Mouse (Mus musculus): ENCODE data around the gene Fmn2. TPM values are rescaled to one million over a fixed set of nuclear protein-coding genes. Genes with fewer than 3 reads are reported as not detected.

The Fmn2 gene
- 0.05 and 0.07 TPM in 2 replicates for polyA plus RNA-seq (2012; rRNA removed)

GRCm38 (mm10) chr1:174501661-174502030 is at the start of gene Fmn2:
TSS of gene Fmn2 (plus strand) at chr1:174501825.

Other genes starting within 250 kb of the Fmn2 start
- gene Olfr419, start 249.8 kb upstream of the Fmn2 start, polyA plus RNA-seq (2012; rRNA removed): not detected in 2 replicates
- not detected in 2 replicates for gene Mptx1, start 171.3 kb upstream of the Fmn2 start, polyA plus RNA-seq (2012; rRNA removed)
- gene Olfr417, start 136.7 kb upstream of the Fmn2 start, polyA plus RNA-seq (2012; rRNA removed): not detected in 2 replicates
- 0.05 TPM in 1 of 2 replicates, not detected in the other for gene Olfr248, start 110.8 kb upstream of the Fmn2 start, polyA plus RNA-seq (2012; rRNA removed)
- gene Olfr414, start 77.8 kb upstream of the Fmn2 start, polyA plus RNA-seq (2012; rRNA removed): 0.06 TPM in 1 of 2 replicates, not detected in the other
- not detected in 2 replicates for gene Olfr220, start 59.7 kb upstream of the Fmn2 start, polyA plus RNA-seq (2012; rRNA removed)